Mouse (Mus musculus) forebrain, postnatal 0 days (tissue): ENCODE results near the gene C2cd4c. TPM values are rescaled to one million over a fixed set of nuclear protein-coding genes. Genes with fewer than 3 reads are reported as not detected.
A peak's percentile ranks its signal among the peaks of the same experiment; 100 is the strongest.

Experiments
- ATAC-seq: fragments of 200-750 bp; cut with Nextera tagmentation; 2 replicates; pipeline ENCODE4 v1.8.0; 2017; ENCODE audit warnings: mild to moderate bottlenecking, moderate library complexity
- DNase-seq: peaks from one replicate; pipeline ENCODE4 v3.0.0-alpha.2; 2015
- H3K27ac ChIP-seq: fragments of 300-500 bp; sonication (generic); 2 replicates; pipeline ENCODE4 v1.5.1; 2014; ENCODE audit warnings: low read depth, mild to moderate bottlenecking, antibody characterized with exemption, low read length, moderate library complexity, mixed read lengths
- H3K27me3 ChIP-seq: fragments of 300-500 bp; sonication (generic); 2 replicates; pipeline ENCODE4 v1.6.1; 2014; ENCODE audit warnings: mild to moderate bottlenecking, low read length, mixed read lengths; ENCODE audit not compliant: insufficient read depth
- H3K36me3 ChIP-seq: fragments of 300-500 bp; sonication (generic); 2 replicates; pipeline ENCODE4 v1.6.1; 2014; ENCODE audit warnings: mild to moderate bottlenecking, moderate library complexity; ENCODE audit not compliant: insufficient read depth
- H3K4me1 ChIP-seq: fragments of 300-500 bp; sonication (generic); 2 replicates; pipeline ENCODE4 v1.6.1; 2014; ENCODE audit warnings: antibody characterized with exemption; ENCODE audit not compliant: insufficient read depth
- H3K4me2 ChIP-seq: fragments of 300-500 bp; sonication (generic); 2 replicates; pipeline ENCODE4 v1.6.1; 2014; ENCODE audit warnings: low read depth, mild to moderate bottlenecking, moderate library complexity
- H3K4me3 ChIP-seq: fragments of 300-500 bp; sonication (generic); 2 replicates; pipeline ENCODE4 v1.5.1; 2014; ENCODE audit warnings: low read depth, low read length, mixed read lengths
- H3K9ac ChIP-seq: fragments of 300-500 bp; sonication (generic); 2 replicates; pipeline ENCODE4 v1.6.1; 2014; ENCODE audit warnings: mild to moderate bottlenecking
- H3K9me3 ChIP-seq: fragments of 300-500 bp; sonication (generic); 2 replicates; pipeline ENCODE4 v1.6.1; 2016; ENCODE audit warnings: low read length
- CTCF ChIP-seq: sonication (generic); IDR thresholded peaks from 2 replicates; pipeline ENCODE4 v1.5.1; 2016; ENCODE audit warnings: antibody characterized with exemption, control low read depth, low read depth
- WGBS: fragments of 180-500 bp; shearing (Covaris S2); extraction: QIAGEN DNeasy Blood & Tissue Kit; methylation state at CpG from one replicate; pipeline ENCODE4 v1.1.7; 2014; 5-methylcytosine and 5-hydroxymethylcytosine counted together
- polyA plus RNA-seq: library from polyadenylated mRNA; unstranded; fragments of >200 nt; fragmentation: Nextera tagmentation; extraction: Ambion mirVana; gene quantifications from 2 replicates; pipeline ENCODE4 v1.2.1, GENCODE M21; 2015
- total RNA-seq: library from RNA; depleted of rRNA; stranded (reverse); fragments of >200 nt; gene quantifications from 2 replicates; pipeline ENCODE4 v1.2.3, GENCODE M21; 2014

C2cd4c gene
- total and polyA plus RNA-seq, 2 experiments from 2014 or later: 0.69 to 26.7 TPM

GRCm38 (mm10) chr10:79597051-79597935 lies 16.5 kb downstream of the C2cd4c start:
- Histone ChIP-seq H3K4me2 (no peak overlapping the region), H3K36me3 (no peaks in the 10 kb centered on the region), H3K4me1 (peaks cover 3% of the 10 kb centered on the region; the same call in 1 of the 2 replicates), H3K9me3 (no peaks in the 10 kb centered on the region), H3K27me3 (peaks cover 8% of the 10 kb centered on the region), H3K9ac (no peak overlapping the region), H3K27ac (no peak overlapping the region), H3K4me3 (no peak overlapping the region)
- DNase-seq: peak; percentile 69
- ATAC-seq: peak; percentile 78
- no peak for TF ChIP-seq CTCF
- 26% methylated on average over 13 of the region's 13 CpGs for WGBS

- WGBS: 54% methylated on average over 8 of the region's 8 CpGs
- H3K4me2 ChIP-seq: no peak overlapping the region
- H3K27me3 ChIP-seq: peaks cover 8% of the 10 kb centered on the region
- no peak overlapping the region for H3K4me3 ChIP-seq
- peak; percentile 14; the same call in 1 of the 2 replicates for ATAC-seq
- H3K9me3 ChIP-seq: no peaks in the 10 kb centered on the region
- no peak overlapping the region for H3K27ac ChIP-seq
- H3K9ac ChIP-seq: no peak overlapping the region
- peaks cover 3% of the 10 kb centered on the region; the same call in 1 of the 2 replicates for H3K4me1 ChIP-seq
- H3K36me3 ChIP-seq: no peaks in the 10 kb centered on the region
- TF ChIP-seq CTCF: no peak
- no peak for DNase-seq
Observed at GRCm38 (mm10) chr10:79595590-79595929, 18.3 kb downstream of the C2cd4c start.

DNA sequence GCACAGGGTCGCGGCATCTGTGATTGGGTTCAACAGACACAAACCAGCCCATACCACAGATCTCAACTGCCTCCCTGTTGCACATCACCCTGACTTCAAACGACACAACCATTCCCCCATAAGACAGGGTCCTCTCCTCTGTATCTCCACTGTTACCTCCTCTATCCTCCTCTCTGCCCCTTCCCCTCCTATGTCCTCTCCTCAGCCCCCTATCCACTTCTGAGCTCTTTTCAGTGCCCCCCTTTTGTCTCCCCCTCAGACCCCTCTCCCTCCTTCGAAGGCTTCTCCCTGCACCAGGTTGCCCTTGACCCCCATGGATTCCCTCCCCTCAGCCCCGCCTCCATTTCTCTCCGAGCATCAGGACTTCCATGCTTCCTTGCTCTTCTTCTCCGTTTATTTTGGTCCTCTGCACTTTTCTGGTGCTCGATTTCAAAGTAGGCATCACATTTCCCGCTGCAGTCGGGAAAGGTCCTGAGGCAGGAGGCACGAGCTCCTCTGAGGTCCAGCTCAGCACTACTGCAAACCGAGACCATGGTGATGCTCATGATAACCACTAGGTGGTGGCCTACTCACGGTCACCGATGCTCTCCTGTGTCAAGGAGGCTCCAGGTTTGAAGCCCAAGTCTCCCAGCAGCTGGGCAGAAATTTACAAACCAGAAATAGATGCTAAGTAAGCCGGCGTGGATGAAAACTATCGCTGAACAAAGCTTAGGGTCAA lies 18.8 kb downstream of the C2cd4c start:
- Histone ChIP-seq H3K9me3 (no peaks in the 10 kb centered on the region), H3K27ac (no peak overlapping the region), H3K36me3 (no peaks in the 10 kb centered on the region), H3K4me1 (peaks cover 3% of the 10 kb centered on the region; the same call in 1 of the 2 replicates), H3K4me2 (no peak overlapping the region), H3K27me3 (peaks cover 8% of the 10 kb centered on the region), H3K4me3 (no peak overlapping the region), H3K9ac (no peak overlapping the region)
- peak; percentile 95 for TF ChIP-seq CTCF
- 20% methylated on average over 17 of the region's 17 CpGs for WGBS
- ATAC-seq (peak; percentile 92), DNase-seq (peak; percentile 88)

DNA sequence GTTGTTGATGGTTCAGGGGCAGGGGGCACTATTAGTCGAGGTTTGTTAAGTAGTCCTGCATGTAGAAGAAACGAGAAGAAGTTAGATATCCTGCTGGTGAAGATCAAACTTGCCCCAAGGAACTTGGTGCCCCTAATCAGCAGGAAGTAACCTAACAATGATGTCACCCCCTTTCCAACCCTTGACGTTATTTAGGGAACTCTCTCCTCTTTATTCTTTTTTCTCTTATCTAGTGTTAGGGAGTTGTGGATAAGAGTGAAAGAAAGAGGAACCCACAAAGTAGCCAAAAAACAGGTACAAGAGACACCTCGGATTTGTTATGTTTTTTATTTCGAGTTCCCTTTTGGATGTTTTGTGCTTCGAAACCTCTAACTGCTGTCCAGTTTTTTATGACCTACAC lies 19.7 kb downstream of the C2cd4c start:
- H3K4me2 ChIP-seq: no peak overlapping the region
- H3K4me1 ChIP-seq: peaks cover 3% of the 10 kb centered on the region; the same call in 1 of the 2 replicates
- H3K27me3 ChIP-seq: peaks cover 8% of the 10 kb centered on the region
- no peak overlapping the region for H3K9ac ChIP-seq
- no peak overlapping the region for H3K4me3 ChIP-seq
- no peak for TF ChIP-seq CTCF
- WGBS: 54% methylated on average over 6 of the region's 6 CpGs
- no peaks in the 10 kb centered on the region for H3K36me3 ChIP-seq
- ATAC-seq (no peak), DNase-seq (no peak)
- no peaks in the 10 kb centered on the region for H3K9me3 ChIP-seq
- H3K27ac ChIP-seq: no peak overlapping the region

DNA sequence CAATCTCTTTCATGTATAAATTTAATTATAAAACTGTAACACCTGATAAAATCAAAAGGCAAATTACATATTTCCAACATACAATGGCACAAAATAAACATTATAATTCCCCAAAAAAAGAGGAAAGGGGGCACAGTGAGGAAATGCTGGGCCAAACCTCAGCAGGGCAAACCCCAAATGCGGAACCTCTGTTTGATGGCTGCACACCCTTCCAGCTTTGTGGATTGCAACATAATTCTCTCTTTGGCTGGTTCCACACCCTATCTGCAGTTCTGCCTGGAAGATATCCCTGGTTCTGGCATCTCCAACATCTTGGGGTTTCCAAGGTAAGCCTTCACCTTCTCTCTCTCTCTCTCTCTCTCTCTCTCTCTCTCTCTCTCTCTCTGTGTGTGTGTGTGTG lies 23.1 kb downstream of the C2cd4c start:
- H3K4me3 ChIP-seq: no peak overlapping the region
- H3K9me3 ChIP-seq: no peaks in the 10 kb centered on the region
- H3K4me1 ChIP-seq: no peaks in the 10 kb centered on the region
- TF ChIP-seq CTCF: no peak
- DNase-seq (no peak), ATAC-seq (no peak)
- H3K36me3 ChIP-seq: no peaks in the 10 kb centered on the region
- H3K27ac ChIP-seq: no peak overlapping the region
- no peak overlapping the region for H3K9ac ChIP-seq
- H3K4me2 ChIP-seq: no peak overlapping the region
- WGBS: 92% methylated on average over 1 of the region's 1 CpGs
- H3K27me3 ChIP-seq: peaks cover 8% of the 10 kb centered on the region

- no peak overlapping the region for H3K27ac ChIP-seq
- ATAC-seq (no peak), DNase-seq (no peak)
- no peaks in the 10 kb centered on the region for H3K4me1 ChIP-seq
- no peak overlapping the region for H3K4me2 ChIP-seq
- no peak overlapping the region for H3K4me3 ChIP-seq
- TF ChIP-seq CTCF: no peak
- no peaks in the 10 kb centered on the region for H3K27me3 ChIP-seq
- H3K9ac ChIP-seq: no peak overlapping the region
- 67% methylated on average over 4 of the region's 4 CpGs for WGBS
- H3K9me3 ChIP-seq: no peaks in the 10 kb centered on the region
- H3K36me3 ChIP-seq: no peaks in the 10 kb centered on the region
Observed at GRCm38 (mm10) chr10:79587752-79588126, 26.1 kb downstream of the C2cd4c start.
